Mouse (Mus musculus): ENCODE data around the gene Ppp2r2d. TPM values are rescaled to one million over a fixed set of nuclear protein-coding genes. Genes with fewer than 3 reads are reported as not detected.

The Ppp2r2d gene
- total and polyA plus RNA-seq, 2 experiments from 2014 or later, result 99.4 to 115 TPM

DNA sequence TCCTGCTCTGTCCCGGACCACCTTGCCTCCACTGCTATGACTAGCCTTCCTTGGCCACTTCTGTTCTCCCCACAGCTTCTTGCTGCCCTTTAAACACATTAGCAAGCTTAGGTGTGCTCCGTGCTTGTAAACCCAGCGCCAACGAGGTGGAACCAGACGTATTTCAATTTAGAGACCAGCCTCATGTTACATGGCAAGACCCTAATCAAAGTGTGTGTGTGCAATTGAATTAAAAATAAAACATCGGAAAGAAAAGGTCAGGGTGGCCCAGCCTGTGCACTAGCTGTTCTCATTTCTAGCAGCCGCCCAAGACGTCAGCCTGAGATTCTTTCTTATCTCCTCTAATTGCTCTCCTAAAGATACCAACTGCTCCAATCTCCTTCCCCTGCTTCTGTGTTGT lies 768 bp upstream of the Ppp2r2d start:
- Histone ChIP-seq H3K9me3 (ENCODE audit: low read length) (no peaks in the 10 kb centered on the region), H3K27me3 (ENCODE audit: insufficient read depth, low read length) (no peaks in the 10 kb centered on the region), H3K27ac (ENCODE audit: low read depth, low read length) (peak overlapping the region; percentile 54), H3K4me2 (ENCODE audit: low read depth) (peak overlapping the region; percentile 88), H3K36me3 (ENCODE audit: insufficient read depth) (peaks cover 10% of the 10 kb centered on the region; the same call in 1 of the 2 replicates), H3K4me3 (ENCODE audit: low read depth, low read length) (peak overlapping the region; percentile 99), H3K4me1 (ENCODE audit: insufficient read depth) (peaks cover 39% of the 10 kb centered on the region), H3K9ac (peak overlapping the region; percentile 93)
- DNase-seq (no peak), ATAC-seq (no peak)
- no peak for TF ChIP-seq CTCF (IDR thresholded peaks at IDR 0.05; ENCODE audit: low read depth)
- WGBS, result 40% methylated on average over 8 of the region's 8 CpGs

- H3K4me1 ChIP-seq (ENCODE audit: insufficient read depth), result peaks cover 35% of the 10 kb centered on the region
- H3K27ac ChIP-seq (ENCODE audit: low read depth, low read length), result peak overlapping the region; percentile 98
- no peaks in the 10 kb centered on the region for H3K27me3 ChIP-seq (ENCODE audit: insufficient read depth, low read length)
- no peak for TF ChIP-seq CTCF (IDR thresholded peaks at IDR 0.05; ENCODE audit: low read depth)
- H3K4me3 ChIP-seq (ENCODE audit: low read depth, low read length), result peak overlapping the region; percentile 99
- DNase-seq (no peak), ATAC-seq (peak; percentile 57)
- peaks cover 16% of the 10 kb centered on the region; the same call in 1 of the 2 replicates for H3K36me3 ChIP-seq (ENCODE audit: insufficient read depth)
- peak overlapping the region; percentile 88 for H3K4me2 ChIP-seq (ENCODE audit: low read depth)
- H3K9ac ChIP-seq, result peak overlapping the region; percentile 93
- H3K9me3 ChIP-seq (ENCODE audit: low read length), result no peaks in the 10 kb centered on the region
- WGBS, result 1% methylated on average over 41 of the region's 61 CpGs
These were observed 668 bp downstream of the Ppp2r2d start for GRCm38 (mm10) chr7:138846502-138846991.

DNA sequence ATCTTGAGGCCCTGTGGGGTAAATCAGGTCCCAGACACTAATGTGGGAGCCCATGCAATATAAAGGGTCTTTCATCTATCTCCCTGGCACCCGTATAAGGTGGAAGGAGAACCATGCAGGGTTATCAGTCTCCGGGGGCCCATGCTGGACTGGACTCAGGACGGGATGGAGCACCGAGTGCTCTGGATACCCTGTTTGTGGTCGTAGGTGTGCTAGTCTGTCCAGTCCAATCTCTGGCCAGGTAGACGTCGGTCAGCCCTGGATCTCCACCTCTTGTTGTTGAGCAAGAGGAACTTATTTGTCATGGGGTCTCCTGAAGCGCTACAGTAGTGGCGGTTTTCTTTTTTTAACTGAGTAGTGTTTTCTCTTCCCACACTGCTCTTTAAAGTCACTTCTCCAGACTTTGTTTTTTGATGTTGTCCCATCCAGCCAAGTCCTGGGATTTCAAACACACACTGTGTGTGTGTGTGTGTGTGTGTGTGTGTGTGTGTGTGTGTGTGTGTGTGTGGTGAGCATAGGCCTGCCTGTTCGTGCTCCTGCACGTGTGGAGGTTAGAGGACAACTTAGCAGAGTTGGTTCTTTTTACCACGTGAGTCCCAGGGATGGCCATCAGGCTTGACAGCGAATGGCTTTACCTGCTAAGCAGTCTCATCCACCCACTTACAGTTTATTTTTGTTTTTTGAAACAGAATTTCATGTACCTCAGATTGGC lies 1.6 kb downstream of the Ppp2r2d start:
- Histone ChIP-seq H3K27ac (ENCODE audit: low read depth, low read length) (peak overlapping the region; percentile 23; the same call in 1 of the 2 replicates), H3K36me3 (ENCODE audit: insufficient read depth) (peaks cover 22% of the 10 kb centered on the region; the same call in 1 of the 2 replicates), H3K4me1 (ENCODE audit: insufficient read depth) (peaks cover 34% of the 10 kb centered on the region), H3K4me3 (ENCODE audit: low read depth, low read length) (peak overlapping the region; percentile 99), H3K4me2 (ENCODE audit: low read depth) (peak overlapping the region; percentile 88), H3K9ac (peak overlapping the region; percentile 93), H3K9me3 (ENCODE audit: low read length) (no peaks in the 10 kb centered on the region), H3K27me3 (ENCODE audit: insufficient read depth, low read length) (no peaks in the 10 kb centered on the region)
- DNase-seq, result no peak
- 42% methylated on average over 13 of the region's 13 CpGs for WGBS
- no peak for ATAC-seq
- no peak for TF ChIP-seq CTCF (IDR thresholded peaks at IDR 0.05; ENCODE audit: low read depth)

- peaks cover 28% of the 10 kb centered on the region for H3K36me3 ChIP-seq (ENCODE audit: insufficient read depth)
- no peak overlapping the region for H3K9ac ChIP-seq
- H3K4me1 ChIP-seq (ENCODE audit: insufficient read depth), result peaks cover 30% of the 10 kb centered on the region
- H3K4me3 ChIP-seq (ENCODE audit: low read depth, low read length), result peak overlapping the region; percentile 99; the same call in 1 of the 2 replicates
- TF ChIP-seq CTCF (IDR thresholded peaks at IDR 0.05; ENCODE audit: low read depth), result no peak
- no peak for ATAC-seq
- H3K27me3 ChIP-seq (ENCODE audit: insufficient read depth, low read length), result no peaks in the 10 kb centered on the region
- H3K4me2 ChIP-seq (ENCODE audit: low read depth), result peak overlapping the region; percentile 88
- WGBS, result 71% methylated on average over 7 of the region's 7 CpGs
- no peak for DNase-seq
- no peaks in the 10 kb centered on the region for H3K9me3 ChIP-seq (ENCODE audit: low read length)
- no peak overlapping the region for H3K27ac ChIP-seq (ENCODE audit: low read depth, low read length)
These were observed 2.4 kb downstream of the Ppp2r2d start for GRCm38 (mm10) chr7:138848028-138848920.

DNA sequence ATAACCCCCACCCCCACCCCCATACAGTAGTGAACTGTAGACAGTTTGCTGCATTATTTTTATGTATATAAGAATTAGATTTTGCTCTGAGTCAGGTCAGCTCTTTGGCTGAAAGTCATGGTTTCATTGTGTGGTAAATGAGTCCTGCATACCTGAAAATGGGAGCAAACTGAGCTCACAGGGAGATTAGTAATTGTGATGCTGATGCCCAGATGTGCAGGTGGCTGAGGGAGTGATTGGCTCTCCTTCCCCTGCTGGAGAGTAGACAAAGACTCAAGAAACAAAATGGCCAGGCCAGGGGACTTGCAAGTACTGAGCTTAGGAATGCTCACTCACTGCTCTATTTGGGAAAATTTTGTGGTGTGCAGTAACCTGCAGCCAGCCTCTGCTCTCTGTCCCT lies 4.2 kb downstream of the Ppp2r2d start:
- ATAC-seq, result no peak
- no peak overlapping the region for H3K9ac ChIP-seq
- no peak overlapping the region for H3K4me3 ChIP-seq (ENCODE audit: low read depth, low read length)

GRCm38 (mm10) chr7:138853417-138854031 lies 7.6 kb downstream of the Ppp2r2d start:
- H3K9me3 ChIP-seq (ENCODE audit: low read length), result no peaks in the 10 kb centered on the region
- no peak overlapping the region for H3K4me2 ChIP-seq (ENCODE audit: low read depth)
- DNase-seq, result no peak
- no peak overlapping the region for H3K27ac ChIP-seq (ENCODE audit: low read depth, low read length)
- no peak for TF ChIP-seq CTCF (IDR thresholded peaks at IDR 0.05; ENCODE audit: low read depth)
- no peaks in the 10 kb centered on the region for H3K27me3 ChIP-seq (ENCODE audit: insufficient read depth, low read length)
- 96% methylated on average over 4 of the region's 4 CpGs for WGBS
- no peak overlapping the region for H3K9ac ChIP-seq
- no peak overlapping the region for H3K4me3 ChIP-seq (ENCODE audit: low read depth, low read length)
- H3K4me1 ChIP-seq (ENCODE audit: insufficient read depth), result peaks cover 1% of the 10 kb centered on the region
- no peak for ATAC-seq
- peaks cover 47% of the 10 kb centered on the region for H3K36me3 ChIP-seq (ENCODE audit: insufficient read depth)

More for the DNA sequence above, 4.2 kb downstream of the Ppp2r2d start:
- Histone ChIP-seq H3K9me3 (ENCODE audit: low read length) (no peaks in the 10 kb centered on the region), H3K27me3 (ENCODE audit: insufficient read depth, low read length) (no peaks in the 10 kb centered on the region), H3K27ac (ENCODE audit: low read depth, low read length) (no peak overlapping the region), H3K4me2 (ENCODE audit: low read depth) (no peak overlapping the region), H3K4me1 (ENCODE audit: insufficient read depth) (peaks cover 12% of the 10 kb centered on the region), H3K36me3 (ENCODE audit: insufficient read depth) (peaks cover 38% of the 10 kb centered on the region)
- TF ChIP-seq CTCF (IDR thresholded peaks at IDR 0.05; ENCODE audit: low read depth), result no peak
- DNase-seq, result no peak
